Mouse (Mus musculus) heart, embryonic 13.5 days (tissue): ENCODE results near the gene Nalcn. TPM values are rescaled to one million over a fixed set of nuclear protein-coding genes. Genes with fewer than 3 reads are reported as not detected.

ENCODE experiments used
- ATAC-seq: fragments of 200-750 bp; cut with Nextera tagmentation; 2 replicates; pipeline ENCODE4 v1.8.0; 2017; ENCODE audit warnings: moderate TSS enrichment; ENCODE audit not compliant: insufficient number of reproducible peaks, low FRiP score, low TSS enrichment; ENCODE audit errors: extremely low read depth
- H3K27ac ChIP-seq: fragments of 300-500 bp; sonication (generic); replicated peaks from 2 replicates; pipeline ENCODE4 v1.5.1; 2015; ENCODE audit warnings: moderate library complexity, mild to moderate bottlenecking, inconsistent platforms
- H3K27me3 ChIP-seq: fragments of 300-500 bp; sonication (generic); replicated peaks from 2 replicates; pipeline ENCODE4 v1.6.1; 2015; ENCODE audit warnings: mild to moderate bottlenecking, inconsistent platforms
- H3K36me3 ChIP-seq: fragments of 300-500 bp; sonication (generic); 2 replicates; pipeline ENCODE4 v1.6.1; 2015; ENCODE audit warnings: mild to moderate bottlenecking, inconsistent platforms
- H3K4me1 ChIP-seq: fragments of 300-500 bp; sonication (generic); 2 replicates; pipeline ENCODE4 v1.6.1; 2015; ENCODE audit warnings: inconsistent platforms
- H3K4me2 ChIP-seq: fragments of 300-500 bp; sonication (generic); 2 replicates; pipeline ENCODE4 v1.6.1; 2015; ENCODE audit warnings: inconsistent platforms, mild to moderate bottlenecking, moderate library complexity
- H3K4me3 ChIP-seq: fragments of 300-500 bp; sonication (generic); 2 replicates; pipeline ENCODE4 v1.5.1; 2015; ENCODE audit warnings: moderate library complexity, mild to moderate bottlenecking, inconsistent platforms
- H3K9ac ChIP-seq: fragments of 300-500 bp; sonication (generic); 2 replicates; pipeline ENCODE4 v1.6.1; 2015; ENCODE audit warnings: inconsistent platforms, mild to moderate bottlenecking, moderate library complexity
- H3K9me3 ChIP-seq: fragments of 300-500 bp; sonication (generic); 2 replicates; pipeline ENCODE4 v1.6.1; 2016; ENCODE audit warnings: inconsistent platforms
- WGBS: fragments of 180-500 bp; shearing (Covaris S2); methylation state at CpG from one replicate; pipeline ENCODE4 v1.1.7; 2015; ENCODE audit warnings: mixed read lengths; 5-methylcytosine and 5-hydroxymethylcytosine counted together
- polyA plus RNA-seq: library from polyadenylated mRNA; unstranded; fragments of >200 nt; fragmentation: Nextera tagmentation; extraction: Ambion mirVana; gene quantifications from 2 replicates; pipeline ENCODE4 v1.2.1, GENCODE M21; 2015

Gene Nalcn
- polyA plus RNA-seq, 1 experiment from 2014 or later: 0.19 TPM

GRCm38 (mm10) chr14:123296068-123296467 lies 330.9 kb downstream of the Nalcn start:
- ATAC-seq: no peak
- H3K9me3 ChIP-seq: no peaks in the 10 kb centered on the region
- H3K4me3 ChIP-seq: no peak overlapping the region
- no peak overlapping the region for H3K9ac ChIP-seq
- H3K27ac ChIP-seq: no peak overlapping the region
- no peak overlapping the region for H3K4me2 ChIP-seq
- H3K27me3 ChIP-seq: no peaks in the 10 kb centered on the region
- H3K36me3 ChIP-seq: no peaks in the 10 kb centered on the region
- no peaks in the 10 kb centered on the region for H3K4me1 ChIP-seq

DNA sequence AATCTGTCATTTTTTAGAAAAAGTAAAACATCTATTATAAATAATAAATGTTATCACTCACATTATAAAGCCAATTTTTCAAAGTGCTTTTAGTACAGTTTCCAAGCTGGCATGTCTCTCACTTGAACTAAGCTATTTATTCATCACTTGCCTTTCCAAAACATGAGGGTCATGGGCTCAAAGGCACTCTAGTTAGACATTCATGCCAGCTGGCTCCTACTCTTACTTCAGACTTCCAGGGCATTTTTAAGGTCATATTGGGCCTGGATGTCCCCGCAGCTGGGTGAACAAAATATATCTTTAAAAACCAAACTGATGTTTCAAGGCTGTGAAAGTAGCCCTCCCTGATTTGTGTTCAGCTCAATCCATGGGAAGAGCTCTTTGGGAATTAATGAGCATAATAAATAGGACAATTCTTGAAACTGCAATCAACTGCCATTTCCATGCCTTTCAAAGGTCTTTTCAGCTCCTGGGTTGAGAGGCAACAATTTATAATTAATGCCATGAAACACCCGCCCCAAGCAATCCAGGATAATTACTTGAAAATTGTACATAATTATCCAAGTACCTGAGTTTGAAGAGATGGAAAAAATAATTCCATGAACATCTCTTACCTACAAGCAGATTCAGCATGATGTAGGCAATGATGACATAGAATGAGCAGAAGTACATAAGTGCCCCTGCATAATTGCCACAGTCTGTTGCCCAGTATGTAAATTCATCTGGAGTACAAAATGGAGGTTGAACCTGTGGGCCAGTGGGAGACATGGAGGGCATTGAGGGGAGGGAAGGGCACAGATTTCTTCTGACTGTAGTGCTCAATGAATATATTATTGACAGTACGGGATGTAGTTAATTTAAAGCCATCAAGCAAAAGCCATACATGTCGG lies 335.6 kb downstream of the Nalcn start:
- H3K27ac ChIP-seq: no peak overlapping the region

GRCm38 (mm10) chr14:123282165-123282564 lies 344.8 kb downstream of the Nalcn start:
- no peaks in the 10 kb centered on the region for H3K36me3 ChIP-seq
- H3K27ac ChIP-seq: no peak overlapping the region
- no peak for ATAC-seq
- no peak overlapping the region for H3K9ac ChIP-seq
- no peak overlapping the region for H3K4me3 ChIP-seq
- no peaks in the 10 kb centered on the region for H3K27me3 ChIP-seq
- H3K9me3 ChIP-seq: no peaks in the 10 kb centered on the region
- no peak overlapping the region for H3K4me2 ChIP-seq
- H3K4me1 ChIP-seq: no peaks in the 10 kb centered on the region

More for the DNA sequence above, 335.6 kb downstream of the Nalcn start:
- 78% methylated on average over 4 of the region's 4 CpGs for WGBS
- H3K9ac ChIP-seq: no peak overlapping the region
- H3K4me1 ChIP-seq: no peaks in the 10 kb centered on the region
- no peak for ATAC-seq
- no peak overlapping the region for H3K4me2 ChIP-seq
- no peaks in the 10 kb centered on the region for H3K36me3 ChIP-seq
- no peaks in the 10 kb centered on the region for H3K27me3 ChIP-seq
- no peak overlapping the region for H3K4me3 ChIP-seq
- no peaks in the 10 kb centered on the region for H3K9me3 ChIP-seq

DNA sequence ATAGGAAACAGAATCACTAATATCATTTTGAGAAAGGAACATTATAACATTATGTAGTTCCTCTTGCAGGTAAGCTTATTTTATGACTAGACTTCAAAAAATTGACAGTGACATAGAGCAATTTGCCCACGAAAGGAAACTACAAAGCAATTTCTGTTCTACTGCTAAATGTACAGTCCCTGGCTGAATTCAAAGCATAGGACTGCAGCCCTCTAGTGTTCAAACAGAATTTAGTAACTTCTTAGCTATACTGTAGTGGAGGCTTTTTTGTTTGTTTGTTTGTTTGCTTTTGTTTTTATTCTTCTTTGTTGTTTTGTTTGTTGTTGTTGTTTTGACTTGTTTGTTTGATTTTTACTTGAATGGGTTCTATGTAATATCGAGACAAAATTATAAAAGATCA lies 354.8 kb downstream of the Nalcn start:
- WGBS: 58% methylated on average over 2 of the region's 2 CpGs
- H3K27me3 ChIP-seq: no peaks in the 10 kb centered on the region
- H3K9ac ChIP-seq: no peak overlapping the region
- no peak overlapping the region for H3K27ac ChIP-seq
- H3K4me1 ChIP-seq: no peaks in the 10 kb centered on the region
- no peak overlapping the region for H3K4me2 ChIP-seq
- no peak overlapping the region for H3K4me3 ChIP-seq
- no peaks in the 10 kb centered on the region; the same call in 1 of the 2 replicates for H3K9me3 ChIP-seq
- ATAC-seq: no peak
- H3K36me3 ChIP-seq: no peaks in the 10 kb centered on the region

GRCm38 (mm10) chr14:123240738-123241137 lies 386.2 kb downstream of the Nalcn start:
- Histone ChIP-seq H3K4me1 (no peaks in the 10 kb centered on the region), H3K9ac (no peak overlapping the region), H3K36me3 (no peaks in the 10 kb centered on the region), H3K27ac (no peak overlapping the region), H3K27me3 (no peaks in the 10 kb centered on the region), H3K4me2 (no peak overlapping the region), H3K4me3 (no peak overlapping the region), H3K9me3 (no peaks in the 10 kb centered on the region)
- no peak for ATAC-seq
- WGBS: 52% methylated on average over 1 of the region's 1 CpGs

DNA sequence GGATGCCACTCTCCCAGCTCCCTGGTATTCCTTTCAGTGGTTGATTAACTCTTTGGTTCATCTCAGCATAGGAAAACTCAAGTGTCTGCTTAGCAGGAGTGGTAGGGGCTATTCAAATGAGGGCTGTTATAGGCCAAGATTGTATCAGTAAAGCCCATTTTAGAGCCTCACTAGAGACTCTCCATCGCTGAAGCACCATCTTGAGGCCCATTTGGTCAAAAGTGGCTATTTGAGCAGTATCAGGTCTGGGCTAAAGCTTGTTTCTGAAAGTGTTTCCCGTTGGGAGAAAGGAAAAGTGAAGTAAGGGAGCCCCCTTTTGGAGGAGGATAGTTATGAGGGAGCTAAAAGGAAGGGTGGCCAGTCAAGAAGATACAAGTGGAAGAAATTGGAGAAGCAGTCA lies 387.0 kb downstream of the Nalcn start:
- no peaks in the 10 kb centered on the region for H3K9me3 ChIP-seq
- no peaks in the 10 kb centered on the region for H3K4me1 ChIP-seq
- H3K4me2 ChIP-seq: no peak overlapping the region
- no peak overlapping the region for H3K4me3 ChIP-seq
- no peak overlapping the region for H3K27ac ChIP-seq
- no peaks in the 10 kb centered on the region for H3K27me3 ChIP-seq
- no peaks in the 10 kb centered on the region for H3K36me3 ChIP-seq
- H3K9ac ChIP-seq: no peak overlapping the region
- no peak for ATAC-seq
- WGBS: 6% methylated on average over 2 of the region's 2 CpGs

- H3K36me3 ChIP-seq: no peaks in the 10 kb centered on the region
- no peaks in the 10 kb centered on the region for H3K9me3 ChIP-seq
- no peak for ATAC-seq
- no peak overlapping the region for H3K4me3 ChIP-seq
- H3K4me2 ChIP-seq: no peak overlapping the region
- WGBS: 55% methylated on average over 2 of the region's 2 CpGs
- no peaks in the 10 kb centered on the region for H3K4me1 ChIP-seq
- H3K27ac ChIP-seq: no peak overlapping the region
- H3K9ac ChIP-seq: no peak overlapping the region
- H3K27me3 ChIP-seq: no peaks in the 10 kb centered on the region
These were observed 389.9 kb downstream of the Nalcn start for GRCm38 (mm10) chr14:123237002-123237401.

GRCm38 (mm10) chr14:123232630-123233206 lies 394.2 kb downstream of the Nalcn start:
- no peak for ATAC-seq
- Histone ChIP-seq H3K4me2 (no peak overlapping the region), H3K9me3 (no peaks in the 10 kb centered on the region), H3K36me3 (no peaks in the 10 kb centered on the region), H3K27me3 (no peaks in the 10 kb centered on the region), H3K9ac (no peak overlapping the region), H3K4me3 (no peak overlapping the region), H3K27ac (no peak overlapping the region), H3K4me1 (no peaks in the 10 kb centered on the region)

Other genes starting within 250 kb of the Nalcn start
- 0.66 and 0.85 TPM in 2 replicates for gene Itgbl1, start 32.8 kb upstream of the Nalcn start, polyA plus RNA-seq